ENCODE assay signal across 10 mouse cellular contexts in the genomic region with DNA sequence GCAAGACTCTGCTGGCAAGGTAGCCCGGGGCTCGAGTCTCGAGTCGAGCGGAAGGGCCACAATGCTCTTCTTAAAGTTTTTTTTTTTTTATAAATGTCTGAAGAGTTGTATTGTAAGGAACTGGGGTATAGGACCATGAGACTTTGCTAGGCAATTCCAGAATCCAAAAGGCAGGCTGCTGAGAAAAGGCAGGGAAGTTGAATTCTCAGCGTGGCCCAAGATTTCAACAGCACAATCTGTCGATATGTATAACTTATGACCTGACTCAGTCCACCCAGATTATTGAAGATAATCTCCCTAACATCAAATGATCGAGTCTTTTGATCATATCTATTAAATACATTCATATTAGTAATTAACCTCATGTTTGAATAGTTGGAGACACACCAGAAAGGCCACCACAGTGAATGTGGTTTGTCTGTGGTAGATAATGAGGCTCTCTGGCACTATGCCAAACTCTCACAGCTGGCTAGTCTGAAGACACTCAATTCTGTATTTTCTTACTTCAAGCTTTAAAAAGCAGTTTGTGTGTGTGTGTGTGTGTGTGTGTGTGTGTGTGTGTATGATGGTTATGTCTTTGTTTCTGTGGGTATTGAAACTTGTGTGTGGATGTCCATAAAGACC.
DNase-seq lines count a peak whose midpoint lies in the region; ATAC-seq lines count a peak whose summit lies in the region.
"Had no signal": no experiment of that assay in that cellular context is flagged by ENCODE, and none has a peak within 500 bp of the region (broad histone marks: within the 10 kb centered on the region; RNA-seq: fewer than 3 reads in every experiment).

No protein-coding gene starts in this region.

- WGBS in forebrain, embryonic 14.5 days, result 77% methylated on average over 8 of the region's 8 CpGs

- H3K4me1 ChIP-seq in forebrain, embryonic 14.5 days (ENCODE audit: control insufficient read depth, insufficient read depth, low read length), result no peaks in the 10 kb centered on the region

- no peaks in the 10 kb centered on the region for H3K36me3 ChIP-seq in forebrain, embryonic 14.5 days (ENCODE audit: control insufficient read depth, insufficient read depth, low read length)
- H3K36me3 ChIP-seq: heart, embryonic 12.5 days had no signal

- H3K9me3 ChIP-seq in forebrain, embryonic 14.5 days (replicated peaks; ENCODE audit: control insufficient read depth, low read length), result no peaks in the 10 kb centered on the region
- H3K9me3 ChIP-seq: heart, embryonic 12.5 days had no signal

- no peak overlapping the region for H3K27ac ChIP-seq in forebrain, embryonic 14.5 days (ENCODE audit: low read depth, low read length)

- no peak overlapping the region for H3K4me2 ChIP-seq in forebrain, embryonic 14.5 days (ENCODE audit: low read length)
- H3K4me2 ChIP-seq: heart, embryonic 12.5 days had no signal

- no peak overlapping the region for H3K4me3 ChIP-seq in forebrain, embryonic 14.5 days (ENCODE audit: low read depth, low read length)
- H3K4me3 ChIP-seq: erythroblast, embryonic 14.5 days; heart, embryonic 12.5 days had no signal

- no peaks in the 10 kb centered on the region for H3K27me3 ChIP-seq in forebrain, embryonic 14.5 days (replicated peaks; ENCODE audit: control insufficient read depth, insufficient read depth, low read length)
- H3K27me3 ChIP-seq: heart, embryonic 12.5 days had no signal

- peak; percentile 19 for DNase-seq in kidney, postnatal 10 days
- DNase-seq in kidney, postnatal 14 days, result no peak
- DNase-seq in retina, postnatal 1 day, result peak; percentile 73
- no peak for DNase-seq in retina, embryonic 14.5 days (ENCODE audit: low spot score)
- DNase-seq in forebrain, embryonic 14.5 days (ENCODE audit: low spot score), result peak; percentile 69
- DNase-seq in gastrocnemius, postnatal 10 days, result no peak
- no peak for DNase-seq in adrenal gland, postnatal 10 days
- DNase-seq: kidney, adult 9 months had no signal

- peak; percentile 74 for ATAC-seq in forebrain, embryonic 14.5 days

- no peak overlapping the region for H3K9ac ChIP-seq in forebrain, embryonic 14.5 days (ENCODE audit: low read length)
- H3K9ac ChIP-seq: heart, embryonic 12.5 days had no signal

Comparison
In these comparisons a context has a peak if more than half of its experiments do, and no peak if none do; other contexts are left out.
1. DNase-seq: peak in kidney, postnatal 10 days (single experiment), retina, postnatal 1 day (single experiment) and forebrain, embryonic 14.5 days (single experiment); none in kidney, postnatal 14 days (single experiment), retina, embryonic 14.5 days (single experiment), gastrocnemius, postnatal 10 days (single experiment) and adrenal gland, postnatal 10 days (single experiment).